In genomic region chr19:46823759-46824158, GRCm38 (mm10) we compare ENCODE assay signal across 23 mouse cellular contexts.
"Had no signal": no experiment of that assay in that cellular context is flagged by ENCODE, and none has a peak within 500 bp of the region (broad histone marks: within the 10 kb centered on the region; RNA-seq: fewer than 3 reads in every experiment).

No protein-coding gene starts in this region.

- H3K27ac ChIP-seq: gastrocnemius, adult 2 months; heart, embryonic 10.5 days; hindbrain, embryonic 10.5 days; hindbrain, embryonic 12.5 days; hindbrain, embryonic 14.5 days; intestine, embryonic 15.5 days; kidney, embryonic 15.5 days; layer of hippocampus, adult 2 months; left cerebral cortex, adult 2 months; limb, embryonic 10.5 days; limb, embryonic 12.5 days; liver, embryonic 12.5 days had no signal

- DNase-seq: gastrocnemius, adult 2 months; gastrocnemius, postnatal 10 days; gastrocnemius, postnatal 25 days; heart, adult 18-20 months; heart, postnatal 10 days; heart, postnatal 4 days; kidney, adult 8-10 months; kidney, postnatal 10 days; kidney, postnatal 25 days; kidney, postnatal 4 days; liver had no signal

- H3K4me3 ChIP-seq: gastrocnemius, adult 2 months; heart, embryonic 10.5 days; heart, embryonic 12.5 days; hindbrain, embryonic 10.5 days; hindbrain, embryonic 12.5 days; intestine, embryonic 15.5 days; kidney, embryonic 15.5 days; layer of hippocampus, adult 2 months; left cerebral cortex, adult 2 months; limb, embryonic 10.5 days; limb, embryonic 12.5 days; liver, embryonic 12.5 days had no signal

- H3K27me3 ChIP-seq: heart, embryonic 12.5 days; hindbrain, embryonic 12.5 days; intestine, embryonic 15.5 days; kidney, embryonic 15.5 days; limb, embryonic 12.5 days had no signal

- H3K4me1 ChIP-seq: intestine, embryonic 15.5 days; limb, embryonic 10.5 days had no signal

- H3K36me3 ChIP-seq: heart, embryonic 10.5 days; heart, embryonic 12.5 days; hindbrain, embryonic 10.5 days; hindbrain, embryonic 12.5 days; intestine, embryonic 15.5 days; kidney, embryonic 15.5 days; limb, embryonic 10.5 days; limb, embryonic 12.5 days; liver, embryonic 12.5 days had no signal
